Mouse (Mus musculus) cerebellum, postnatal 14 days (tissue): ENCODE data around the gene Prlhr.
A peak's percentile ranks its signal among the peaks of the same experiment; 100 is the strongest.

Experiments
- DNase-seq, 2 experiments: peaks; one replicate each; pipeline ENCODE4 v3.0.0; 2021; ENCODE audit warnings: mixed read lengths in 2 of 2

Gene Prlhr

GRCm38 (mm10) chr19:60468254-60468762, at the start of gene Prlhr:
Gene Prlhr (minus strand): TSS chr19:60468304.
- DNase-seq: peak in 1 of 2 experiments; percentile 25

DNA sequence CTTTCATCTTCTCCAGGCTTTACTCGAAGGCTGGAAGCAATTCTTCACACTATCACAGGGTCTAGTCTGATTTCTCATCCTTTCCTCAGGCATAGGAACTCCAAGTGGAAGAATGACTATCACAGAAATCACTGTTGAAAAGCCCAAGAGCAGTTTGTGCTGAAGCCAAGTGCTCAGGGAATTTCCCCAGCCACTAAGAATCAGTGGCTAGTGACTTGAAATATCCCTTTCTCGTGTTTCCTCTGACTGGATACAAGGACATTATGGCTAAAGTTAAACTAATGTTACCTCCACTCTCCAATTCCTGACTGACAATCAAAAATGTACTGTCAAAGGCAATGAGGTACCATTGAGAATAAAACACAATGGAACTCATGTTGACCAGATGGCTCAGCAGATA, 47.0 kb upstream of the Prlhr start:
- DNase-seq: no peak

GRCm38 (mm10) chr19:60513431-60513830, 45.3 kb upstream of the Prlhr start:
- DNase-seq: peak in 1 of 2 experiments; percentile 12

- peak in 1 of 2 experiments; percentile 19 for DNase-seq
Measured at GRCm38 (mm10) chr19:60500209-60500608, 32.1 kb upstream of the Prlhr start.

- no peak for DNase-seq
Measured at GRCm38 (mm10) chr19:60497171-60497570, 29.1 kb upstream of the Prlhr start.

GRCm38 (mm10) chr19:60495772-60496171, 27.7 kb upstream of the Prlhr start:
- DNase-seq: no peak

DNA sequence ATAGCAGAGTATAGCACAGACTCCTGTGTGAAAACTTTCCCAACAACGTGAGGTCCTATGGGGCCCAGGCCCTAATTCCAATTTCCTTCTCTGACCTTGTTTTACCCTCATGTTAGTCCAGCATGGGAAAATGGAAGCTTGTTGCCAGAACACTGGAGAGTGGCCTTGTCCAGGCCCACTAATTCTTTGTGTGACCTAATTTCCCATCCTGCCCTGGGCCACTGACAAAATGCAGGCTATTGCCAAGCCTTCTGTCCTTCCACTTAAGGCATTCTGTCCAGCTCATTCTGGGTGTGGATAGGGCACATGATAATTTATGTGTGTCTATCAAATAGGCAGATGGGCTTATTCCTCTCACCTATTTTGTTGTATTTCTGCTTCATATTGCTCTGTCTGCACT, 21.5 kb upstream of the Prlhr start:
- DNase-seq: peak; percentile 11 to 32

DNA sequence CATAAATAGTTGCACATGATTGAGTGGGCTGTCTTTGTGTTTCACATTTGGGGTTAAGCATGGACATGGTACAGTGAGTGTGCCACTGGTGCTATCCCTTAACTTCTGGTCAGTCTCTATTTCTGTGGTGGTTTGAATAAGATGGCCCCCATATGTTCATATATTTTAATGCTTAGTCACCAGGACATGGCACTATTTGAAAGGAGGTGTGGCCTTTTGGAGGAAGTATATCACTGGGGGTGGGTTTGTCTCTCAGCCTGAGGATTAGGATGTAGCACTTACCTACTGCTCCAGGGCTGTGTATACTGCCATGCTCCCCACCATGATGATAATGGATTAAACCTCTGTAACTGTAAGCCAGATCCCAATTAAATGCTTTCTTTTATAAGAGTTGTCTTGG, 17.2 kb upstream of the Prlhr start:
- DNase-seq: no peak

DNA sequence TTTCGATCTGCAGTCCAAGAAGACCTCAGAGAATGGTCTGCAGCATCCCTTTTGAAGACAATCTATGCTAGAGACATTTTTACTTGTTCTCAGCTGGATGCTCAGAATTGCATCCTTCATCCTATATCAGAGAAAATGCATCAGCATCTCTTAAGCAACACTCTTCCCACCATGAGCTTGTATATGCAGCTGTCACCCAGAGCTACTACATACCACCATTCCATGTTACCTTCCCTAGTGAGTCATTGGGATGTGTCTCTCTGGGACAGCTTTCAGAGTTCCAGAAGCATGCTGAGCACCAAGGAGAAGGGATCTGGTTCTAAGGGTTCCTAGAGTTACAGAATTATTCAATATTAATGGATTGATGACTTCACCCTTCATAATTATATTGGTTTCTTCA, 10.8 kb upstream of the Prlhr start:
- no peak for DNase-seq

DNA sequence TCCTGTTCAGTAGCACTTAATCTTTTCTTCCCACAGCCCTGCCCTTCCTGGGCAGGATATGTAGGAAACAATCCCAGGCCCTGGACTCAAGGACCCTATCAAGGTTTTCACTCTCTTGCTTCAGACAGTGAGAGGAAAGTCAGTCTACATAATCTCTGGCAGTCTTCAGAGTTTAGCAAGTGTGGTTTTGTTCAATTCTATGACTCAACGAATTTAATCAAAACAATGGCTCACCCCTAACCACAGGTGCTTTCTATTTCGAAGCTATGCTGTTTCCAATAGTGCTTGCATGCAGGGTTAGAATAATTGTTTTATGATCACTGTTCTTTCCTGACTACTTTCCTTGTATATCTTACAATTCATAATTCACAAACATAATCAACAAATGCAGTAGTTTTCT, 9.7 kb upstream of the Prlhr start:
- no peak for DNase-seq

- DNase-seq: peak in 1 of 2 experiments; percentile 16
Measured at GRCm38 (mm10) chr19:60468846-60469245, 742 bp upstream of the Prlhr start.

- no peak for DNase-seq
Measured at GRCm38 (mm10) chr19:60467588-60468007, 506 bp downstream of the Prlhr start.

- DNase-seq: peak; percentile 83 to 88
Measured at GRCm38 (mm10) chr19:60466953-60467570, 1.0 kb downstream of the Prlhr start.

DNA sequence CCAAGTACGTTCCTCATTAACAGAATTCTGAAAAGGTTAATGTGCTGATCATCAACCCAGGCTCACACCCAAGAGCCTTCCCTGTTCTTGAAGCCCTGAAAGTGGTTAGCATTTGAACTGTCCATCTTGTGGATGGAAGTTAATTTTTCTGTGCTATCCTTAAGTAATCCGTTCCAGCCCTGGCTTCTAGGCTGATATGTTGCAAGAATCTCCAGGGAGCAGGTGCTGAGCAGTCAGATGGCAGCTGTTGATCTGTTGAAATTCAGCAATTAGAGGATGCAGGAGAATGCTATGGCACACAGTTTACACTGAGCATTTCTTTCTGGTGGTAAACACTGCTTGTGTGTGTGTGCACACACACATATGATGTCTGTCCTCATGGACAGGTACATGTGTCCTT, 2.4 kb downstream of the Prlhr start:
- DNase-seq: no peak

GRCm38 (mm10) chr19:60463896-60464295, 4.2 kb downstream of the Prlhr start:
- DNase-seq: peak; percentile 91 to 94

DNA sequence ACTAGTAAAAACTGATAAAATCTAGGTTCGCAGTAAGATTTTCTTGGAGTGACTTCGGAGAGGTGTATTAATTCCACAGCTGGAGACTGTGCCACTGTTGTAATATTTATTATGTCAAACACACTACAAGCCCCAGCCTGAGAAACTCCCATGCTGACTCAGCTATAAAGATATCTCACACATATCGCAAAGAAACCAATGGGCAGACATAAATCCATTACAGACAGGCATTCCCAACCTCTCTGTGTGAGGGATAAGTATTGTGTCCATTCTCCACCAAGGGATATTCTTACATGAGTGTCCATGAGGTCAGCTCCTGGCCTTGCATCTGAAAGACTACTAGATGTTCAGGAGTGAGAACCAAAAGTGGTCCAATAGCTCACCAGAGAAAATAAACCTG, 4.7 kb downstream of the Prlhr start:
- DNase-seq: no peak

DNA sequence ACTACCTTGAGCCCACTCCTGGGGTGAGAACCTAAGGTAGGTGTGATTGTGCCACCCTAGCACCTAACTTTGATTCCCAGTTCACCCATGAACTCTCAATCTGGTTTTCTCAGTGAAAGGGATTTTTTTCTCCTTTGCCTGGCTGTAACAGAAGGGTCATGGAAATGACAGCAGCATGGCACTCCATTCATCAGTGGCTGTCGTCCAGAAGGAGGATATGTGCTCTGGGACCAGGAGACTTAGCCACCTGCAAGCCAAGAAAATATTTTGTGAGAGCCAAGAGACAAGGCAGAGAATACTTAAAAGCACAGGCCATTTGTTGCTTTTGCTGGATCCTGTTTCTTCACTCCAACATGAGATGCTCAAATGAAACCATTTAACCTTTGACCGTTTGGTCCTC, 6.6 kb downstream of the Prlhr start:
- peak; percentile 59 to 70 for DNase-seq

GRCm38 (mm10) chr19:60459680-60460079, 8.4 kb downstream of the Prlhr start:
- no peak for DNase-seq

DNA sequence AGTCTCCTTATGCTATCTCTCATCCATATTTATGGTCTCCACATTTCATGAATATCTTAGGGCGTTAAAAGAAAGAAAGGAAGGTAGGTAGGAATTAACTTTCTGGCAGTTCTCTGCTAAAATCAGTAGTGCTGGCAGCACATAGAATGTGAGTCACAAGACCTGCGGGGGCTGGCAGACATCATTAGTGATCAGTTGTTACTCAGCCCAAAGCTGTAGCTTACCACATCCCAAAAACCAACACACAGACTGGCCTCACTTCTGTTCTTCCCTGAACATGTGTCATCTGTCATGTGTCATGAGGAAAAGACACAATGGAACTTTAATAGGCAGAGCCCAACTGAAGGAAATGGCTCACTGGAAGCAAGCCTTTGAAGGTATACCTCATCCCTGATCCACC, 9.0 kb downstream of the Prlhr start:
- DNase-seq: no peak

DNA sequence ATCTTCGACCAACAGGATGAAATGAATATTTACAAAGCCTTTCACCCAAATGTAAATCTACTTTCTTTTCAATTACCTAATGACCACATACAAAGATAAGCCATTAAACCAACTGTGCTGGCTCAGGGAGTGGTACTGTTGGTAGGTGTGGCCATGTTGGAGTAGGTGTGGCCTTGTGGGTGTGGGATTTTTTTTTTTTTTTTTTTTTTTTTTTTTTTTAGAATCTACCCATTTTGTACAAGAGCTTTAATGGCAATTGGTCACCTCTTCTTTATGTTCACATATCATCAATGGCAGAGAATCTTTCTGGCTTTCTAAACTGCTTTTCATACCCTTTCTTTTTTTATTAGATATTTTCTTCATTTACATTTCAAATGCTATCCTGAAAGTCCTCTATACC, 12.3 kb downstream of the Prlhr start:
- no peak for DNase-seq

DNA sequence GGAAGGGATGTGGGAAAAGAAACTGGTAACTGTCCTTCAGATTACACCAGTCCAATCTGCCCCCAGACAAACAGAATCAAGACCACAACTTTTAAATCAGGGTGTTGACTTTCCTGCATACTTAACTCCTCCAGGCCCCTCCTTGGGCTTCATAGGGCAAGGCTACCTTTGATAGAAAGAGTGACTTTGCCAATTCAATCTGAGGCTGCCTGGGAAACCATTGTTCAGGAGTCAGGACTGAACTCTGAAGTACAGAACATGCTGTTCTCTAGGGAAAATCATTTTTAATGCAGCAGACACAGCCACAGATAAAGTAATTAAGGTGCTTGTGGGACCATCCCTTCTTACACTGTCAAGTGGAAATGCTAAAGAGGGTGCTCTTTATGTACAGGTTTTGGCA, 27.6 kb downstream of the Prlhr start:
- no peak for DNase-seq

DNA sequence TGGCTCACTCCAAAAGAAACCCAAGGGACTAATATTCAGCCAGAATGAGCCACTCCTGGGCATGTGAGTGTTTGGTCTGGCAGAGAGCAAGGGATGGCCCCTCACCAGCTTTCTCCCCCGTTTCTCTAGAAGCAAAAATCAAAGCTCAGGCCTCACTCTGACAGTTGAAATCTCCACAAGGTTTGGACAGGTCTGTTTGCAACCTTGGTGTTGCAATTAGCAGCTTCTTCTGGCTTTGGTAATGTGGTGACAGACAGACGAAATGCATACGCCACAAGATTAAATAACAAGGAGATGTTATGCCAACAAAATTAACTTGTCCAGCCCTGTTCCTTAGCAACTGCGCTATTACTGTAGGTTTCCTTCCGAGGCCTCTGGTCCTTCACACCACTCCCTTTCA, 28.0 kb downstream of the Prlhr start:
- no peak for DNase-seq

DNA sequence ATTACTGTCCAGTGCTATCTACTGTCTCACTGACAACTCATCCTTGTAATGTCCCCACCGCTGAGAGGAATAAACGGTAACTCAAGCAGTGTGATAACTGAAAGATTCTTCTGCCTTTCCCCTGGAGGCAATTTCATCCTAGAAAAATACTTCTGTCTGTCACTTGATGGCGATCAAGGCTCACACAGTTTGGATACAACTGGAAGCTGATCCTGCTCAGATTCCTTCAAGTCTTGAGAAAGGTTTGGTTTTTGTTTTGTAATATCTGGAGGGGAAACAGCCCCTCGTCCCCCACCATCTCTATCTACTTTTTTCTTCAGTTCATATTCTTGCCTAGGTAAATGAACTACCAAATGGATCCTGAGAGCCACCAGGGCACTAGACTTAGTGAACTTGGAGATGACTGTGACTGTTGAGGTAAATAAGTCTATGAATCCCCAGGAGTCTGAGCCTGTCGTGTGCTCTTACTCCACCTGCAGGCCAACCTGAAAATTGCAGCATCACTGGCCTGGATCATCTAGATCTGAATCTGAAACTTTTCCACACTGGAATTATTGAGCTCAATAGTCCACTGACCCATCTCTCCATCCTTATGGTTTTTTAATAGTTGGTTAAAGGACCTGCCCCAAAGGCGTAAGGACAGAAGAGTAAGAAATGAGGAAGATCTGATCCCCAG, 30.4 kb downstream of the Prlhr start:
- peak; percentile 43 to 56 for DNase-seq

GRCm38 (mm10) chr19:60432347-60433129, 35.6 kb downstream of the Prlhr start:
- peak in 1 of 2 experiments; percentile 20 for DNase-seq
